Mouse (Mus musculus): ENCODE data around the gene Rfx8.

The Rfx8 gene

DNA sequence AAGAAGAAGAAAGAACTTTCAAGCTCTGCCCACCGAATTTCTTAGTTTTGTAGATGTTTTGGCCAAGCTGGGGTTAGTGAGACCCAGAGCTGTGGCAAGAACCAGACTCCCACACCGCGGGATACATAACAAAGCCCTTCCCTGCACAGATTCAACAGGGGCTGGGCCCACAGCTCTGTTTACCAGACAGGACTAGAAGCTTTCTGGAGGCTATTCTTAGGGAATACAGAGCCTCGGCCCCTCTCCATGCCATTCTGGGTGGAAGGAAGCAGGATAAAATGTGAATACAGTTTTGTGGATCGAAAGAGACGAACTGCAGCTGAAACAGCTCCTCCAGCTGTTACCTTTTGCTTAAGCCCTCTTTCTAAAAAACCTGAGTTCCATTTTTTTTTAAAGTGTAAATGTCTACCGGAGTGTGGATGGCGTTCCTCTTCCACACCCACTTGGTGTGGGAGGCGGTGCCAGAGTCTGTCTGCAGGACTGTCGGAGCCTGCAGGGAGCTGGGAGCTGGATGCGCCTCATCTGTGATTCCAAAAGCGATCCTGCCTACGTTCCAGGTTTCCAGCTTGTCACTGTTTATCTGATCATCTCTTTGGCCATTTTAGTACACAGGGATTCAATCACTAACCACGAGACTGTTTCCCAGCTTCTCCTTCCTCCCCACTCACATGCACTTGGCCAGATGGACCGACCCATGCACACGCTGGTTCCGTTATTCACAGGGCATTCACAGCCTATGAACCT is 70.9 kb downstream of the Rfx8 start:
- in situ Hi-C loops (cut with MboI, MseI) = no loop called here

DNA sequence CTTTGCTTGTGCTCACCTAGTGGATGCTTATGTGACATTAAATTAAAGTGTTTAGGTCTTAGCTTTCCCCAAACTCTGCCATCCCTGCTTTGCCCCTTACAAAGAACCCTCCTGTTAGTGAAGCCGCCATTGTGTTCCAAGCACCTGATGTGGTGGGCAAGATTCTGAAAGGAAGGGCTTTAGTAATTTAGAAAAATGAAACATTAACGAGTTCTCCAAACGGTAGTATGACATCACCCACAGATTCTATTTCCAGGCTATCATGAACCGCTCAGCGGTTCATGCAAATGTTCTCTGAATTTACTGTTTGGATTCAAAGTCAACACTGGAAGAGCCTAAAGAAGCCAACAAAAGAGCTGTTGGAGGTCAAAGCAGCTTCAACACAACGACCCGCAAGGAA is 72.2 kb downstream of the Rfx8 start:
- in situ Hi-C loops (cut with MboI, MseI) = no loop called here

DNA sequence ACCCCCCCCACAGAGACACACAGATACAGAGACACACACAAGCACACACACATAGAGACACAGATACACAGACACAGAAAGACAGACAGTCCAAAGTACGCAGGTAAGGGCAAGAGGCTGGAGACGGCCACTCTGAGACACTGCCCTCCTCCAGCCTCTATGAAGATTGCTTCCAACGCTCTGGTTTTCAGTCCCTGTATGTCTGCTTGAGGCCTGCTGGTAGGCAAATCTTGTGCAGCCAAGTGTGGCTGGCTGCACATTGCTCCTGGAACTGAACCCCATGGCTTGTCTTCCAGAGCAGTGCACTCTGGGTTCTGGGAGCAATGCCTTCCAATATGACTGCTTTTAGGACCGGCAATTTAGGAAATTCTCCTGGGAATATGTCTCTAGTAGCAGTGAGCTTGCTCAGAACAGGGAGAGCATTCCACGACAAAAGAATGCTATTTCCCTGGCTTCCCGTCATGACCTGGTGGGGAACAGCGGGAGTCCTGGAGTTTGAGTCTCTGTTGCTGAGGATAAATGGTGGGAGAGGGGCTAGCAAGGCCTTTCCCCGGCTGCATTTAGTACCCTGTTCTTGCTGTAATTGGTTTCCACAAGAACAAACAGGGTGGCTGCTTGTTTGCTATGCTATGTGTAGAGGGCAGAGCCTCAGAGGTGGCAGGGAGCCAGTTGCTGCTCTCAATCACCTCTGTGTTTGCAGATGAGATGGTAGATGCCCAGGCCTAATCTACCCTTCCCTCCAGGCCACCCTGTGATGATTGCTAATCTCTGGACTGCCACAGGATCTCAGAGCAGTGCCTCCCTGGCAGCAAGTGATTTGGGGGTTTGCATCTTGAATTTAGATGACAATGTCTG is 74.7 kb downstream of the Rfx8 start:
- in situ Hi-C loops (cut with MboI, MseI) = no loop called here

DNA sequence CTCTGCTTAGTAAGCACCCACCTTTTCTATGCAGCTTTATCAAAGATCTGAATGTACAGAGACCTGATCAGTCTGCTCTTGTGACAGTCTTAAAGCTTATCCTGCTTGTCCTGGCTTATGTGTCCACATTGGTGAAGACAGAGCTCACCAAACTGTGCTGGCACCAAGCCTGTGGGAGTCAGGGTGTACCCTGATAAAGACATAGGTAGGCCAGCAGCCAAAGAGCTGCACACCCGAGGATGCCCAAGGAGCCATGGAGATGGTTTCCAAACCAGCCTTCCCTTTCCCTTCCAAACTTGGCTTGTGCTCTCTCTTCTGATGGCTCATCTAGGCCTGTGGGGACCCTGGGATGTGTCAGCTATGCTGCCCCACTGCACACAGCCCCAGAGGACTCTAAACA is 76.5 kb downstream of the Rfx8 start:
- in situ Hi-C loops (cut with MboI, MseI) = no loop called here

DNA sequence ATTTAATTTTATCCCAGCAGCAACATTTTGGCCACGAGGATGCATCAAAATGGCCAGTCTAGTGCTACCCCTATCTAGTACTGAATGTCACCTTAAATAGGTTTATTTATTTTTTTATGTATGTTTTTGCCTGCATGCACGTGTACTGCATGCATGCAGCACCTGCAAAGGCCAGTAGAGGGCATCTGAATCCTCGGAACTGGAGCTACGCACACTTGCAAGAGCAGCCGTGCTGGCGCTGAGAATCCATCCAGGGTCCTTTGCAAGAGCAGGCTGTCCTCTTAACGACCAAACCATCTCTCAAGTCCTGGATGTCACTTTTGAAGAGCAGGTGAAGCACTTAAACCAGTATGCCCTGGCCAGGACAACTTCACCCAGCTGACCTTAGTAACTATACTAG is 79.1 kb downstream of the Rfx8 start:
- in situ Hi-C loops (cut with MboI, MseI) = no loop called here

DNA sequence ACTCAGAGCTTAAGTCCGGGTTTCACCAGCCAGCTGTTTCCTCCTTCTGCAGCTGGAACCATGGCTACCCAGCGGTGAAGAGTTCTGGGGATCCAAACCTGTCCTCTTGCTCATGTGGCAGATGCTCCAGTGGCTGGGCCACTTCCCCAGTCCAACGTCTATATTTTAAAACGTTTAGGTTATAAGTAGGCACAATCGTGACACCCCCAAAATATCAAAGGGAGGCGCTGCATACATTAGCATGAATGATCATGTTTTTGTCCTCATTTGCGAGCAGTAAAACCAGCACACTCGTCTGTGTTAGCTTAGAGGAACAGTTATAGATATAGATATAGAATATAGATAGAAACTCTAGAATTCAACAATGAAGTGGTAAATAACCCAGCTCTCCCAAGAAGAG is 83.7 kb downstream of the Rfx8 start:
- in situ Hi-C loops (cut with MboI, MseI) = loop anchor here (10.0 kb wide), 1 partner anchor 612 kb away; no protein-coding TSS in a partner anchor

DNA sequence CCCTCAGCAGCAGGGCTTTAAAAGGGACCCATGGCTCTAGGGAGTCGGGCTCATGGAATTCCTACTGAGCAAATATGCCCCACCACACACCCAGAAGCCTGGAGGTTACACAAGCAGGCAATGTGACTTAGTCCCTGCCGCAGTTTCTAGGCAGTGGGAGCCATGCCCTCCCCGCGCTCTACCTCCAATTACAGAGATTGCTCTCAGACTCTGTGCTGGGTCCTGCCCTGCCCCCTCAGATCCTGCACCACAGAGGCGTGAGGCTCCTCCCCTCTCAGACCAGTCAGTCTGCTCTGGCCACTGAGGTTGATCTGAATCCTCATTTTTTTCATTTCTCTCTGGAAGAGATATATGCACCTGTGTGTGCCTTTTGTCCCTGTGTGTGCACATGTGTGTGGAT is 84.1 kb downstream of the Rfx8 start:
- in situ Hi-C loops (cut with MboI, MseI) = loop anchor here (10.0 kb wide), 1 partner anchor 612 kb away; no protein-coding TSS in a partner anchor

DNA sequence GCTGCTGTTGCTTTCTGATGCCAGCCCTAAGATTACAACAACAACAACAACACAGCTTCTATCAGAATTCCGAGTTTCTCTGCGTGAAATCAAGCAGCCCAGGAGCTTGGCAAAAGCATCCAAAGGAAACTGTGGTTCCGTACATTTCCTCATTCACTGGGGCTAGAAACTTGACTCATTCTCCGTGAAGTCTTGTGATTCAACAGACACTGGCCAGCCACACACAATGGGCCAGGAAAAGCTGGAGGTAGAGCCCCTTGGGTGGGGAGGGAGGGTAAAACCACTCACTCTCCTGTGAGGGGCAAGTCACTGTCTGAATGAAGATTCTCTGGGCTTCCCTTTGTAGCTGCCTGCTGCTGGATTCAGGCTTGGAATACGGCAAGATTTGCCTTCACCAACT is 84.6 kb downstream of the Rfx8 start:
- in situ Hi-C loops (cut with MboI, MseI) = loop anchor here (10.0 kb wide), 1 partner anchor 611 kb away; no protein-coding TSS in a partner anchor

DNA sequence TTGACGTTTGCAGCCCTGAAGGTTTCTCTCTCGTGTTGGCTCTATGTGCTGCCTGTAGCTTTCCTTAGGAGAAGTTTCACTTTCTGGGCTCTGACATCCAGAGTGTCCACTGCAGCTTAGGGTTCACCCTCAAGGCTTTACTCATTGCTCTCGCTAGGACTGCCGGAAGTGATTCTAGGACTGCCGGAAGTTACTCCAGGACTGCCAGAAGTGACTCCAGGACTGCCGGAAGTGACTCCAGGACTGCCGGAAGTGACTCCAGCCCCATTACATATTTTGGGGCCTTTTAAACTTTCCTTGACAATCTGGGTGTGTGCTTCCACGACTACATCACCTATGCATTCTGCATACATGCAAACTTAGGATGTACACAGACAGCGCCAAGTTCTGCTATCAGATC is 92.2 kb downstream of the Rfx8 start:
- in situ Hi-C loops (cut with MboI, MseI) = no loop called here

DNA sequence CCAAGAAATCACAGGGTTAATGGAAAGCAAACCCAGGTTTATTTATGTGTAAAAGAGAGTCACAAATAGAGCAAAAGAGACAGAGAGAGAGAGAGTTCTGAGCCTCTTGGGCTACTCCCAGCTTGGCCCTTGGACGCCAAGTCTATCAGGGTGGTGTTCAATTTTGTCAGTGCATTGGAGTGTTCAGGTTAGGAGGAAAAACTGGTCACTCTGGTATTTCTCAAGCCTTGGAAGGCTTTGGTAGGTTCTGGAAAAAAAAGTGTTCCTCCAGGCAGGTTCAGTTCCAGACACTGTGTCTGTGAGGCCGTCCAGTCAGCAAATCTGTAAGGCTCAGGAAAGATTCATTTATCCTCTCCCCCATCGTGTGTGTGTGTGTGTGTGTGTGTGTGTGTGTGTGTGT is 95.3 kb downstream of the Rfx8 start:
- in situ Hi-C loops (cut with MboI, MseI) = no loop called here

DNA sequence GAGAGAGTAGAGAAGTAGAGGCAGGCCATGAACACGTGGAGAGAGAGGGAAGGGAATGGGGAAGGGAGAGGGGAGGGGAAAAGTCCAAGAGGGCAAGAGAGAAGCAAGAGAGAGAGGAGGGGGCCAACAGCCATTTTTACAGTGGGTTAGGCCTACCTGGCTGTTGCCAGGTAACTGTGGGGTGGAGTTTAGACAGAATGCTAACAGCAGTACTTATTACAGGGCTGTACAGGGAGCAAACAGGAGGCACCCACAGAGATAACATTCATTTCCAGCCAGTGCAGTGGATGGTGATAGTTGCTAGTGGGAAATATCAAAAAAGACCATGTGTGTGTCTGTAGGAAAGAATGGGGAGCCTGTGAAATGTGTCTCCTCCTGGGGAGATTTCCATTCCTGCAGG is 97.1 kb downstream of the Rfx8 start:
- in situ Hi-C loops (cut with MboI, MseI) = no loop called here

DNA sequence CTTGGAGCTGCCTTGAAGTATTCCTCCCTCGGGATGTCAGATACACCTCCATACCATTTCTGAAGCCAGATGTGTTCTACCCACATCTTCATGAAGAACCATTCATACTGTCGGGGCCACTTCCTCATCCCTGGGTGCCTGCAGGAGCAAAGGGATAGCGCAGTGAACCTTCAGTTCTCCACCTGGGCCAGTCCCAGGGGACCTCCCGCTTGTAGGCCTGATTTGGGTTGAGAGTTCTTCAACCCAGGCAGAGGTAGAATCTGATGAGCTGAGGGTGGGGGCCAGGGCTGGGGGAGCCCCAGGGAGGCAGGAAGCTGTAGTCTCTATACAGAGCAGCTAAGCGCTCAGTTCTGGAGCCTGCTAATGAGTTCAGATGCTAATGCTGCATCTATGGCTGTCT is 97.7 kb downstream of the Rfx8 start:
- in situ Hi-C loops (cut with MboI, MseI) = no loop called here

DNA sequence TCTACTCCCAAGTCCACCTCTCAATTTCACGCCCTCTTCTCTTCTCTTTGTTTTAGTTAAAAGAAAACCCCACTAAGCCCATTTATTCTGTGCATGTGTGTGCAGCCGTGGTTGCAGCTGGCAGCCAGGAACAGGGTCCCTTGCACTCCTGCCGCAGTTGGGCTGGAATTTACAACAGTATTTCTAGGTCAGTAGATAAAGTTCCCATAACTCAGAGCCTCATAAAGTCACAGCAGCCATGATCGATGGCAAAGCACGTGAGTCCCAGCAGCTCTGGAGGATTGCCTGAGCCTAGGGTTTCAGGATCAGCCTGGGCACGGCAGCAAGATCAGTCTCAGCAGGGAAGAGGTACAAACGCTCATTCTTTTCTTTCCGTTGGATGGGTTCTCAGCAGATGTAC is 102.3 kb downstream of the Rfx8 start:
- in situ Hi-C loops (cut with MboI, MseI) = no loop called here

DNA sequence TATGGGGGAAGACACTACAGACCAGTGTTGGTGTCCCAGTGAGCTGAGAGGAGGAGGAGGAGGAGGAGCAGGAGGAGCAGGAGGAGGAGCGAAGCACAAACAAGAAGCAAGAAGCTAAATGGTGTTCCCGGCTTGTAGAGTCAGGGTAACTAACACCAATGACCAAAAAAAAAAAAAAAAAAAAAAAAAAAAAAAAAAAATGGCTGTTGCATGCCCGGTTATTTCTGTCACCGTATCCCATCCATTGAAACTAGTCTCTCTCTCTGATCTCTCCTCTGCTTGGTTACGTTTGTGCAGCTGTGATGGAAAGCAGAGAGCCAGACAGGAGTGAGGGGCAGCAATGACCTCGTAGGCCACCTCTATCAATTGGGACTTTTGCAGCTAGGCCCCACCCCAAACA is 105.3 kb downstream of the Rfx8 start:
- in situ Hi-C loops (cut with MboI, MseI) = no loop called here
